Mouse (Mus musculus): ENCODE measurements at regions not wholly inside any gene's neighbourhood (a gene's known extent, or its start where the extent isn't known, plus 50 kb on each side); places are given as distances from the start of the nearest gene placed in this dataset.

- DNase-seq: peak; percentile 66
Measured at GRCm38 (mm10) chr16:77236509-77237271, 223.2 kb downstream of the Usp25 start.

DNA sequence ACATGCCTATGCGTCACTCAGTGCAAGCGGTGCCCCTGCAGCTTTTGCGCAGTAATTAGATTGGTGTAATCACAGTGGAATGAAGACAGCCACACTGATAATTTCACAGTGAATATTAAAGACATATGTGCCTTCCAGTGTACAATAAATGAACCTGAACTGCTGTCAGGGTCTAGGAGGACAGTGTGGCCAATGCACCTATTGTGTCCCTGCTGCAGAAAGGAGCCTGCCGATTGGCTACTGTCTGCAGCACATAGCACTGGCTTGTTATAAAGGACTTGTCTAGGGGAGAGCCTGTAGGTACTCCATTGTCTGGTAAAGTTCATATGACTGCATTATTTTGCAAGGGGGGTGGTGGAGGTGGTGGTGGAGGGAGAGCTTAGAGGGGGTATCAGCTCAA lies 222.5 kb downstream of the Usp25 start:
- DNase-seq: no peak

DNA sequence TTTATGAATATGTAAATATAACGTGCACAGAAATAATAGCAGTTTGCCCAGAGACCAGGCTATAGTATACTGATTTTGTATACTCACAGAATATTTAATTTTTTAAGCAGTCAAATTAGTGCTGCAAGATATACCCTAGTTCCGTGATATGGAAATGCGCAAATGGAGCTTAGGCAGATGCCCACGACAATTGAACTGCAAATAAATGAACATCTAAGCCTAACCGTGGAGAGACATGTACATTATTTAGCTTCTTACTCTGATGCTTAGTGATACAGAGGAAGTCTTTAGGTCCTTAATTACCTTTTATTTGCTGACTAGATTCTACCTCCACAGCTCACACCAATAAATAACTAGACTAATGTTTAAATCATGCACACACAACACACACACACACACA lies 221.9 kb downstream of the Usp25 start:
- no peak for DNase-seq

Measured in adrenal gland, postnatal 25 days (tissue).